Mouse (Mus musculus) C2C12 (cell line): ENCODE data around the gene Adgrv1.

ENCODE experiments used
- CEBPB ChIP-seq: IDR thresholded peaks from one replicate; pipeline ENCODE4 v1.6.1; 2011; ENCODE audit warnings: low read depth, mild to moderate bottlenecking, control low read depth, moderate library complexity
- CTCF ChIP-seq: IDR thresholded peaks from one replicate; pipeline ENCODE4 v1.5.1; 2011; ENCODE audit not compliant: control insufficient read depth, insufficient read depth, insufficient read length
- FOSL1 ChIP-seq: IDR thresholded peaks from one replicate; pipeline ENCODE4 v1.8.0; 2011; ENCODE audit warnings: mild to moderate bottlenecking, low read length; ENCODE audit not compliant: poor library complexity, insufficient read depth, severe bottlenecking
- MAX ChIP-seq: IDR thresholded peaks from one replicate; pipeline ENCODE4 v1.6.1; 2011; ENCODE audit warnings: mild to moderate bottlenecking, control low read depth
- MYOD1 ChIP-seq: IDR thresholded peaks from one replicate; pipeline ENCODE4 v1.6.1; 2011; ENCODE audit warnings: low read depth; ENCODE audit not compliant: control insufficient read depth, insufficient read length
- MYOG ChIP-seq: IDR thresholded peaks from one replicate; pipeline ENCODE4 v1.6.1; 2011; ENCODE audit not compliant: control insufficient read depth, insufficient read length; ENCODE audit errors: extremely low read depth
- USF1 ChIP-seq: IDR thresholded peaks from one replicate; pipeline ENCODE4 v1.6.1; 2011; ENCODE audit warnings: low read depth, mild to moderate bottlenecking, control low read depth, moderate library complexity

DNA sequence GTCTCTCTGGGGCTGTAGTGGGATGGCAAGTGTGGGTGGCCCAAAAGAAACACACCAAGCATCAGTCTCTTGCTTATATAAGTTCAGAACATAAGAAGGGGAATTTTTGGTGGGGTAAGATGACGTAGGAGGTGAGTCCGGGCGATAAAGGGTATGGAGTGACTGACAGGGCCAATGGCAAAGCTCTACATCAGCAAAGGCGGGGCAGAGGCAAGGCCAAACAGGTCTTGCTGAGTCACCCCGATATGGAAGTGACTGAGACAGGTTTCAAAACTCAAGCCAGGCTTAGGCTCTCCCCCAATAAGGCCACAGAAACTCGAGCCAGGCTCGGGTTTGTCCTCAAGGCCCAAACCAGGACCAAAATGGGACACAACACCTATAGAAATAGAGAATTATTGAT lies 394.1 kb downstream of the Adgrv1 start:
- no peak for TF ChIP-seq CTCF
- TF ChIP-seq USF1, result no peak
- TF ChIP-seq MAX, result no peak
- TF ChIP-seq FOSL1, result no peak
- TF ChIP-seq CEBPB, result no peak
- no peak for TF ChIP-seq MYOG
- no peak for TF ChIP-seq MYOD1
